Mouse (Mus musculus) small intestine, adult 2 months (tissue): Measurements from ENCODE around the gene Qk. TPM values are rescaled to one million over a fixed set of nuclear protein-coding genes. Genes with fewer than 3 reads are reported as not detected.
A peak's percentile ranks its signal among the peaks of the same experiment; 100 is the strongest.

Source experiments
- H3K27ac ChIP-seq: fragments of 200-500 bp; 2 replicates; pipeline ENCODE4 v1.5.1; 2012; ENCODE audit warnings: low read depth, low read length, control low read depth, inconsistent platforms; ENCODE audit not compliant: insufficient read depth
- H3K27me3 ChIP-seq: fragments of 200-500 bp; 2 replicates; pipeline ENCODE4 v1.6.1; 2012; ENCODE audit warnings: mild to moderate bottlenecking, moderate library complexity, low read length, inconsistent platforms; ENCODE audit not compliant: control insufficient read depth, insufficient read depth
- H3K36me3 ChIP-seq: fragments of 200-500 bp; 2 replicates; pipeline ENCODE4 v1.6.1; 2012; ENCODE audit warnings: mild to moderate bottlenecking, low read length, control low read depth, inconsistent platforms; ENCODE audit not compliant: control insufficient read depth, insufficient read depth
- H3K4me1 ChIP-seq: fragments of 200-500 bp; 2 replicates; pipeline ENCODE4 v1.6.1; 2012; ENCODE audit warnings: low read length, inconsistent platforms, mixed read lengths; ENCODE audit not compliant: control insufficient read depth, insufficient read depth, insufficient read length
- H3K4me3 ChIP-seq: fragments of 200-500 bp; 2 replicates; pipeline ENCODE4 v1.5.1; 2012; ENCODE audit warnings: low read depth, mild to moderate bottlenecking, control low read depth, inconsistent platforms, low read length, moderate library complexity
- CTCF ChIP-seq: fragments of 200-500 bp; IDR thresholded peaks from 2 replicates; pipeline ENCODE4 v1.5.1; 2012; ENCODE audit warnings: low read depth, mild to moderate bottlenecking, control low read depth, inconsistent platforms, low read length, moderate library complexity, mixed read lengths; ENCODE audit not compliant: insufficient replicate concordance, insufficient read length; ENCODE audit errors: extremely low read depth
- POLR2A ChIP-seq: fragments of 200-500 bp; IDR thresholded peaks from 2 replicates; pipeline ENCODE4 v1.6.1; 2012; ENCODE audit warnings: low read depth, mild to moderate bottlenecking, control low read depth, inconsistent platforms, low read length, moderate library complexity
- WGBS: fragments of 180-500 bp; shearing (Covaris S2); methylation state at CpG from one replicate; pipeline ENCODE4 v1.1.7; 2018; 5-methylcytosine and 5-hydroxymethylcytosine counted together
- polyA plus RNA-seq: library from polyadenylated mRNA; depleted of rRNA; stranded (reverse); fragments of >200 nt; gene quantifications from 2 replicates; pipeline ENCODE4 v1.2.3, GENCODE M21; 2012; rRNA removed

Qk gene
- polyA plus RNA-seq, result 11.3 and 13.5 TPM in 2 replicates

- Histone ChIP-seq H3K27me3 (peaks cover 26% of the 10 kb centered on the region), H3K36me3 (no peaks in the 10 kb centered on the region), H3K27ac (peak within 1 kb of the TSS; percentile 84), H3K4me3 (peak within 1 kb of the TSS; percentile 98), H3K4me1 (no peaks in the 10 kb centered on the region; the same call in 1 of the 2 replicates)
- WGBS, result 6% methylated on average over 86 of the region's 86 CpGs
- TF ChIP-seq CTCF (no peak), POLR2A (no peak)
Measured at GRCm38 (mm10) chr17:10319685-10320455, at the start of gene Qk. Qk (minus strand) TSS chr17:10319854.

DNA sequence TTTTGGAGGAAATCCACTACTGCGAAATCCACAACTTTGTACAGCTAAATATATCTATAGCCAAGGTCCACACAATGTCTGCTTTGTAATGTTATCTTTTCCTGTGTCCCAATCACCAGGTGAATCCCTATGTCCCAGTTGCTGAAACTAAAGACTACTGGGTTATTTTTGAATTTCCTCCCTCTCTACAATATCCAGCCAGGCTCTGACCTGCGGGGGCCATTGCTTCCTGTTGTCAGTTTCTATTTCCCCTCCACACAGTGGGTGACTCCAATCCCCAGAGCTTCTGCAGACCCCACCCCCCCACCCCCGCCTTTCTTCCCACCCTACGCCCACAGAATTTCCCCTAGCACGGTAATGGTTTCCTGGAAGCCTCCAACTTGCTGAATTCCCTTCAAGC, 47.4 kb upstream of the Qk start:
- Histone ChIP-seq H3K27ac (no peak overlapping the region), H3K4me3 (no peak overlapping the region), H3K4me1 (peaks cover 5% of the 10 kb centered on the region; the same call in 1 of the 2 replicates), H3K27me3 (no peaks in the 10 kb centered on the region), H3K36me3 (no peaks in the 10 kb centered on the region)
- WGBS, result 62% methylated on average over 5 of the region's 5 CpGs
- TF ChIP-seq CTCF, result no peak
- TF ChIP-seq POLR2A, result no peak

DNA sequence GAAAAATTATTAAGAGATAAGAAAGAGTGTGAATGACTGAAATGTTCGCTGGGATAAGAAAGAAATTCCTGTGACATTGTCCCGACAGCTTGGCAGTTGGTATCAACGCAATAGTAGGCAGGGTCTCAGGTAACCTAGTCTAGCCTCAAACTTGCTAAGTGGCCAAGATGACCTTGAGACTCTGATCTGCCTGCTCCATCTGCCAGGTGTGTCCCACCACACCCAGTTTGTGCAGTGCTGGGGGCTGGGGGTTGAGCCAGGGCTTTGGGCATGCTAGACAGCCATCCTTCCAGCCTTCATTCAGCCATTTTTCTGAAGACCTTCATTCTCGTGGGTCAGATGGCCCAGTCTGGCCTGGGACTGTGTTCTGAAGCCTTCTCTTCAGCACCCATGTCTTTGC, 46.9 kb upstream of the Qk start:
- 0 out of 2 replicates have a peak, but pooled peaks cover 3% of the 10 kb centered on the region for H3K4me1 ChIP-seq
- 61% methylated on average over 4 of the region's 4 CpGs for WGBS
- H3K4me3 ChIP-seq, result no peak overlapping the region
- H3K27me3 ChIP-seq, result no peaks in the 10 kb centered on the region
- H3K27ac ChIP-seq, result no peak overlapping the region
- TF ChIP-seq CTCF, result no peak
- H3K36me3 ChIP-seq, result no peaks in the 10 kb centered on the region

DNA sequence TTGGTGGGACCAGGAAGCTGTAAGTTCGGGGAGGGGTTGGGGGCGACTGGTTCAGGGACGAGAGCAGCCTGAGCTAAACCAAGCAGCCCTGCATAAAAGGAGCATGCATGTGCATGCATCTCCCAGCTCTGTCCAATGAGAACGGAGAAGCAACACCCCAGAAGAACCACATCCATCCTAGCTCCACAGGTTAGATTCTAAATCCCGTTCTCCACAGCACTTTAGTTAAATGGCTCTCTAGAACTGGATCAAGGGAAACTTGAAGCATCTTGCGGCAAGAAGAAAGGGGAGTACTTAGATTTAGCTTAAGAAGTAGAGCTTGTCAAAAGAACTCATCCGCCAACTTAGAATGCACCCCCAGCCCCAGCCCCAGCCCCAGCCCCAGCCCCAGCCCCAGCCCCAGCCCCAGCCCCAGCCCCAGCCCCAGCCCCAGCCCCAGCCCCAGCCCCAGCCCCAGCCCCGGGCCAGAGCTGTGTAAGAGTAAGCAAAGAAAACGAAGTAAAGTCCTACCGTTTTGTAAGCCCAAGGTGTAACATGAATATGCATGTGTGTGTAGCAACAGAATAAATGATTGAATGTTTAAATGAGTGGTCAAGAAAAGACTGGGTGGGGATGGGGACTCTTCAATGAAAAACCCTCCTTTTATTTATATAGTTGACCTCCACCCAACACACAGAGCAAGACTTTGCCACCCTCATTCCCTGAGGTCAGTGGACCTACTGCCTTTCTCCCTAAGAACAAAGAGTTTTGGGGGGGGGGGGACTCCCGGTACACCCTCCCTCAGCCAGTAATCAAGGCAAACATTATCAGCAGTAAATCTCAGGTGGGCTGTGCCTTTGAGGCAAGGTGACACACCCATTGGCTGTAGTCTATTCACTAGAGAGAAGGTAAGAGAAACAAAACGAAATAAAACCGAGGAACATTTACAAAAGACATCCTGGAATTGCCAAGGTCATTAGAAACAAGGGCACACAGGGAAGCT, 46.1 kb upstream of the Qk start:
- Histone ChIP-seq H3K4me3 (no peak overlapping the region), H3K36me3 (no peaks in the 10 kb centered on the region), H3K4me1 (0 out of 2 replicates have a peak, but pooled peaks cover 3% of the 10 kb centered on the region), H3K27ac (no peak overlapping the region), H3K27me3 (no peaks in the 10 kb centered on the region)
- 62% methylated on average over 13 of the region's 13 CpGs for WGBS
- TF ChIP-seq CTCF (no peak), POLR2A (no peak)

- H3K4me1 ChIP-seq, result 0 out of 2 replicates have a peak, but pooled peaks cover 3% of the 10 kb centered on the region
- no peaks in the 10 kb centered on the region for H3K27me3 ChIP-seq
- no peak overlapping the region for H3K4me3 ChIP-seq
- TF ChIP-seq CTCF (no peak), POLR2A (no peak)
- H3K27ac ChIP-seq, result no peak overlapping the region
- H3K36me3 ChIP-seq, result no peaks in the 10 kb centered on the region
- WGBS, result 75% methylated on average over 3 of the region's 3 CpGs
Measured at GRCm38 (mm10) chr17:10363151-10363550, 43.5 kb upstream of the Qk start.

DNA sequence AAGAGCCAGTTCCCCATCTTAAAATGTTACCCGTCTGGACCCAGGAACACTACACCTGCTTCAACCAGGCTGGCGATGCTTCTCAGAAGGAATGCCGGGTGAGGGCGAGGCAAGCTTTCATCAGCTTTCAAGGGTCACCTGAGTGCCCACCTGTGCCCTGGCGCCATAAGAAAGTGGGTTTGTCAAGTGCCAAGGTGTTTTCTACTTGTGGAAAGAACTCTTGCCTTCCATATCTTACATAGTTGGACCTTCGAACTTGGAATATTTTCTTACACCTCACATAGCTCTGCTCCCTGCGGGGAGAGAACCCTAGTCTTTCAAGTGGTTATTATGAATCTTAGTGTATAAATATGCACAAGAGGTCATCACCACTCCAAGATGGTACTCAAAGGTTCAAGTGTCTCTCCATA, 42.2 kb upstream of the Qk start:
- H3K4me1 ChIP-seq, result 0 out of 2 replicates have a peak, but pooled peaks cover 3% of the 10 kb centered on the region
- TF ChIP-seq CTCF (no peak), POLR2A (no peak)
- 82% methylated on average over 7 of the region's 7 CpGs for WGBS
- no peak overlapping the region for H3K27ac ChIP-seq
- no peaks in the 10 kb centered on the region for H3K27me3 ChIP-seq
- H3K4me3 ChIP-seq, result no peak overlapping the region
- no peaks in the 10 kb centered on the region for H3K36me3 ChIP-seq

DNA sequence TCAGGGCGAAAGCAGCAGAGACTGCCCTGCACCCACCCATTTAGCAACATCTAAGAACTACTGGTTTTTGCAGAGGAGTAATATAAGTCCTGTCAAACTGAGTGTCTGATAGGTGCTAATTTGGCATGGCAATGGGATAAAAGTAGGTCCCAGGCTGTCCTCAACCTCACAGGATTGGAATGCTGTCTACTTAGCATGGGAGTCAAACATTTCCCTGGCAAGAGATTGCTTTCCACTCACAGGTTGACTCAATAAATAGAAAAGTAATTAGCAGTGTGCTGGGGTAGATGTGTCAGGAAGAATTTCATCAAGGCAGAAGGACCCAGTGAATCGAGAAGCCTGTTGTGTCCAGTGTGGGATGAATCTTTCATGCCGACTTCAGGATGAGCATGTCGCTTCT, 41.1 kb upstream of the Qk start:
- Histone ChIP-seq H3K4me3 (no peak overlapping the region), H3K36me3 (no peaks in the 10 kb centered on the region), H3K4me1 (no peaks in the 10 kb centered on the region), H3K27ac (no peak overlapping the region), H3K27me3 (no peaks in the 10 kb centered on the region)
- no peak for TF ChIP-seq POLR2A
- no peak for TF ChIP-seq CTCF
- 76% methylated on average over 4 of the region's 4 CpGs for WGBS
